Mouse (Mus musculus) liver, embryonic 15.5 days (tissue): ENCODE results near the gene Rassf8. TPM values are rescaled to one million over a fixed set of nuclear protein-coding genes. Genes with fewer than 3 reads are reported as not detected.

Source experiments
- ATAC-seq: fragments of 200-750 bp; cut with Nextera tagmentation; 2 replicates; pipeline ENCODE4 v1.8.0; 2017; ENCODE audit warnings: moderate number of reproducible peaks, mild to moderate bottlenecking, moderate library complexity; ENCODE audit not compliant: insufficient read depth
- H3K27ac ChIP-seq: fragments of 300-500 bp; sonication (generic); replicated peaks from 2 replicates; pipeline ENCODE4 v1.5.1; 2015; ENCODE audit warnings: mild to moderate bottlenecking, inconsistent platforms
- H3K27me3 ChIP-seq: fragments of 300-500 bp; sonication (generic); 2 replicates; pipeline ENCODE4 v1.6.1; 2015; ENCODE audit warnings: mild to moderate bottlenecking, inconsistent platforms
- H3K36me3 ChIP-seq: fragments of 300-500 bp; sonication (generic); replicated peaks from 2 replicates; pipeline ENCODE4 v1.6.1; 2015; ENCODE audit warnings: moderate library complexity, mild to moderate bottlenecking, inconsistent platforms
- H3K4me1 ChIP-seq: fragments of 300-500 bp; sonication (generic); replicated peaks from 2 replicates; pipeline ENCODE4 v1.6.1; 2015; ENCODE audit warnings: inconsistent platforms
- H3K4me2 ChIP-seq: fragments of 300-500 bp; sonication (generic); 2 replicates; pipeline ENCODE4 v1.6.1; 2015; ENCODE audit warnings: moderate library complexity, mild to moderate bottlenecking, inconsistent platforms
- H3K4me3 ChIP-seq: fragments of 300-500 bp; sonication (generic); replicated peaks from 2 replicates; pipeline ENCODE4 v1.5.1; 2015; ENCODE audit warnings: mild to moderate bottlenecking, inconsistent platforms
- H3K9ac ChIP-seq: fragments of 300-500 bp; sonication (generic); 2 replicates; pipeline ENCODE4 v1.6.1; 2015; ENCODE audit warnings: moderate library complexity, mild to moderate bottlenecking, inconsistent platforms
- H3K9me3 ChIP-seq: fragments of 300-500 bp; sonication (generic); replicated peaks from 2 replicates; pipeline ENCODE4 v1.6.1; 2016; ENCODE audit warnings: inconsistent platforms
- WGBS: fragments of 180-500 bp; shearing (Covaris S2); methylation state at CpG from one replicate; pipeline ENCODE4 v1.1.7; 2015; ENCODE audit warnings: mixed read lengths; ENCODE audit not compliant: insufficient replicate concordance; 5-methylcytosine and 5-hydroxymethylcytosine counted together
- polyA plus RNA-seq: library from polyadenylated mRNA; unstranded; fragments of >200 nt; fragmentation: Nextera tagmentation; extraction: Ambion mirVana; gene quantifications from 2 replicates; pipeline ENCODE4 v1.2.1, GENCODE M21; 2015

The Rassf8 gene
- 1.1 and 1.6 TPM in 2 replicates for polyA plus RNA-seq

GRCm38 (mm10) chr6:145746132-145746849 lies at the start of gene Rassf8:
Gene Rassf8 (plus strand): TSS chr6:145746748.
- peak within 1 kb of the TSS; percentile 63 for H3K4me3 ChIP-seq
- H3K9me3 ChIP-seq: no peaks in the 10 kb centered on the region
- H3K27me3 ChIP-seq: peaks cover 60% of the 10 kb centered on the region
- 1% methylated on average over 61 of the region's 71 CpGs for WGBS
- H3K27ac ChIP-seq: peak within 1 kb of the TSS; percentile 67
- H3K36me3 ChIP-seq: no peaks in the 10 kb centered on the region
- H3K9ac ChIP-seq: peak within 1 kb of the TSS; percentile 56
- peak; percentile 88 for ATAC-seq
- H3K4me1 ChIP-seq: peaks cover 9% of the 10 kb centered on the region
- H3K4me2 ChIP-seq: peak within 1 kb of the TSS; percentile 68

GRCm38 (mm10) chr6:145701021-145701540 lies 45.5 kb upstream of the Rassf8 start:
- Histone ChIP-seq H3K4me1 (no peaks in the 10 kb centered on the region), H3K4me2 (no peak overlapping the region), H3K4me3 (no peak overlapping the region), H3K9ac (no peak overlapping the region), H3K27ac (no peak overlapping the region), H3K27me3 (no peaks in the 10 kb centered on the region), H3K9me3 (no peaks in the 10 kb centered on the region), H3K36me3 (no peaks in the 10 kb centered on the region)
- no peak for ATAC-seq
- 54% methylated on average over 8 of the region's 8 CpGs for WGBS

GRCm38 (mm10) chr6:145703667-145704066 lies 42.9 kb upstream of the Rassf8 start:
- no peak overlapping the region for H3K9ac ChIP-seq
- H3K27me3 ChIP-seq: no peaks in the 10 kb centered on the region
- H3K4me3 ChIP-seq: no peak overlapping the region
- H3K36me3 ChIP-seq: no peaks in the 10 kb centered on the region
- 65% methylated on average over 6 of the region's 6 CpGs for WGBS
- H3K9me3 ChIP-seq: no peaks in the 10 kb centered on the region
- H3K4me2 ChIP-seq: no peak overlapping the region
- no peak; the same call in 1 of the 2 replicates for ATAC-seq
- H3K4me1 ChIP-seq: no peaks in the 10 kb centered on the region
- H3K27ac ChIP-seq: no peak overlapping the region

- no peak overlapping the region for H3K4me3 ChIP-seq
- no peaks in the 10 kb centered on the region for H3K36me3 ChIP-seq
- ATAC-seq: no peak
- no peaks in the 10 kb centered on the region; the same call in 1 of the 2 replicates for H3K4me1 ChIP-seq
- H3K9ac ChIP-seq: no peak overlapping the region
- 73% methylated on average over 18 of the region's 18 CpGs for WGBS
- H3K4me2 ChIP-seq: no peak overlapping the region
- H3K9me3 ChIP-seq: no peaks in the 10 kb centered on the region
- no peak overlapping the region for H3K27ac ChIP-seq
- H3K27me3 ChIP-seq: no peaks in the 10 kb centered on the region
These were observed 36.4 kb upstream of the Rassf8 start for GRCm38 (mm10) chr6:145709956-145710720.

GRCm38 (mm10) chr6:145710797-145711196 lies 35.8 kb upstream of the Rassf8 start:
- Histone ChIP-seq H3K9me3 (no peaks in the 10 kb centered on the region), H3K4me2 (no peak overlapping the region), H3K4me1 (no peaks in the 10 kb centered on the region; the same call in 1 of the 2 replicates), H3K27me3 (no peaks in the 10 kb centered on the region), H3K4me3 (no peak overlapping the region), H3K27ac (no peak overlapping the region), H3K9ac (no peak overlapping the region), H3K36me3 (no peaks in the 10 kb centered on the region)
- ATAC-seq: no peak
- WGBS: 52% methylated on average over 3 of the region's 3 CpGs

GRCm38 (mm10) chr6:145711320-145711719 lies 35.2 kb upstream of the Rassf8 start:
- Histone ChIP-seq H3K4me2 (no peak overlapping the region), H3K27ac (no peak overlapping the region), H3K4me1 (no peaks in the 10 kb centered on the region; the same call in 1 of the 2 replicates), H3K4me3 (no peak overlapping the region), H3K36me3 (no peaks in the 10 kb centered on the region), H3K27me3 (no peaks in the 10 kb centered on the region), H3K9me3 (no peaks in the 10 kb centered on the region), H3K9ac (no peak overlapping the region)
- ATAC-seq: no peak
- WGBS: 56% methylated on average over 5 of the region's 5 CpGs

GRCm38 (mm10) chr6:145713241-145714114 lies 33.1 kb upstream of the Rassf8 start:
- Histone ChIP-seq H3K36me3 (no peaks in the 10 kb centered on the region), H3K4me3 (no peak overlapping the region), H3K4me2 (no peak overlapping the region), H3K4me1 (no peaks in the 10 kb centered on the region; the same call in 1 of the 2 replicates), H3K9me3 (no peaks in the 10 kb centered on the region), H3K9ac (no peak overlapping the region), H3K27ac (no peak overlapping the region), H3K27me3 (no peaks in the 10 kb centered on the region)
- ATAC-seq: no peak
- 49% methylated on average over 8 of the region's 8 CpGs for WGBS

- Histone ChIP-seq H3K36me3 (no peaks in the 10 kb centered on the region), H3K9me3 (no peaks in the 10 kb centered on the region), H3K27me3 (no peaks in the 10 kb centered on the region), H3K9ac (no peak overlapping the region), H3K27ac (no peak overlapping the region), H3K4me1 (no peaks in the 10 kb centered on the region; the same call in 1 of the 2 replicates), H3K4me2 (no peak overlapping the region), H3K4me3 (no peak overlapping the region)
- whole genome bisulfite sequencing: 51% methylated on average over 1 of the region's 1 CpGs
- no peak for ATAC-seq
These were observed 32.4 kb upstream of the Rassf8 start for GRCm38 (mm10) chr6:145714131-145714530.

- no peaks in the 10 kb centered on the region for H3K27me3 ChIP-seq
- H3K27ac ChIP-seq: no peak overlapping the region
- H3K9me3 ChIP-seq: no peaks in the 10 kb centered on the region
- H3K4me2 ChIP-seq: no peak overlapping the region
- no peak overlapping the region for H3K4me3 ChIP-seq
- ATAC-seq: no peak
- no peaks in the 10 kb centered on the region for H3K4me1 ChIP-seq
- 62% methylated on average over 7 of the region's 7 CpGs for WGBS
- no peak overlapping the region for H3K9ac ChIP-seq
- no peaks in the 10 kb centered on the region for H3K36me3 ChIP-seq
These were observed 24.0 kb upstream of the Rassf8 start for GRCm38 (mm10) chr6:145722596-145722995.

GRCm38 (mm10) chr6:145723131-145723863 lies 23.3 kb upstream of the Rassf8 start:
- Histone ChIP-seq H3K9ac (no peak overlapping the region), H3K36me3 (no peaks in the 10 kb centered on the region), H3K27ac (no peak overlapping the region), H3K4me3 (no peak overlapping the region), H3K9me3 (no peaks in the 10 kb centered on the region), H3K4me1 (no peaks in the 10 kb centered on the region), H3K4me2 (no peak overlapping the region), H3K27me3 (no peaks in the 10 kb centered on the region)
- no peak for ATAC-seq
- WGBS: 67% methylated on average over 13 of the region's 13 CpGs
